Mouse (Mus musculus) heart, adult 2 months (tissue): ENCODE results near the gene Trem1. TPM values are rescaled to one million over a fixed set of nuclear protein-coding genes. Genes with fewer than 3 reads are reported as not detected.

ENCODE experiments used
- DNase-seq, 2 experiments: peaks; one replicate each; pipeline ENCODE4 v3.0.0; 2021
- H3K27ac ChIP-seq: fragments of 200-600 bp; 2 replicates; pipeline ENCODE4 v1.8.1; 2022
- H3K27me3 ChIP-seq: fragments of 200-500 bp; 2 replicates; pipeline ENCODE4 v1.6.1; 2012; ENCODE audit warnings: mild to moderate bottlenecking, low read length, inconsistent platforms, mixed read lengths; ENCODE audit not compliant: control insufficient read depth, insufficient read depth
- H3K36me3 ChIP-seq: fragments of 200-500 bp; 2 replicates; pipeline ENCODE4 v1.6.1; 2012; ENCODE audit warnings: low read length, inconsistent platforms; ENCODE audit not compliant: control insufficient read depth, insufficient read depth
- H3K4me1 ChIP-seq: fragments of 200-500 bp; 2 replicates; pipeline ENCODE4 v1.6.1; 2011; ENCODE audit warnings: low read length; ENCODE audit not compliant: control insufficient read depth, insufficient read depth
- H3K4me3 ChIP-seq: fragments of 200-600 bp; 2 replicates; pipeline ENCODE4 v1.8.1; 2022
- H3K79me2 ChIP-seq: fragments of 200-500 bp; replicated peaks from 2 replicates; pipeline ENCODE4 v1.6.1; 2012; ENCODE audit warnings: mild to moderate bottlenecking, inconsistent platforms, low read length, moderate library complexity, mixed read lengths; ENCODE audit not compliant: control insufficient read depth, insufficient read depth
- H3K9ac ChIP-seq: fragments of 200-500 bp; 2 replicates; pipeline ENCODE4 v1.6.1; 2012; ENCODE audit warnings: low read depth, mild to moderate bottlenecking, control low read depth, inconsistent platforms, low read length, mixed read lengths
- CTCF ChIP-seq: fragments of 200-600 bp; IDR thresholded peaks from 2 replicates; pipeline ENCODE4 v1.8.1; 2022; ENCODE audit warnings: antibody characterized with exemption, mild to moderate bottlenecking, moderate library complexity
- EP300 ChIP-seq: fragments of 200-500 bp; IDR thresholded peaks from 2 replicates; pipeline ENCODE4 v1.6.1; 2011; ENCODE audit warnings: low read depth, low read length, control low read depth; ENCODE audit not compliant: insufficient read depth
- POLR2A ChIP-seq: fragments of 200-500 bp; IDR thresholded peaks from 2 replicates; pipeline ENCODE4 v1.6.1; 2011; ENCODE audit warnings: mild to moderate bottlenecking, low read depth, low read length, control low read depth; ENCODE audit not compliant: insufficient read depth
- WGBS: fragments of 180-500 bp; shearing (Covaris S2); methylation state at CpG from one replicate; pipeline ENCODE4 v1.1.7; 2018; 5-methylcytosine and 5-hydroxymethylcytosine counted together
- intact Hi-C: fragments of 180-260 bp; cut with DNase I; formaldehyde crosslinking; loops from one replicate; pipeline ENCODE4 v1.15.1; 2025
- polyA plus RNA-seq: library from polyadenylated mRNA; depleted of rRNA; stranded (reverse); fragments of >200 nt; gene quantifications from 2 replicates; pipeline ENCODE4 v1.2.3, GENCODE M21; 2012
- total RNA-seq, 2 experiments: library from RNA; stranded (reverse); gene quantifications; 2 replicates each; pipeline ENCODE4 v1.2.3; 2021

Gene Trem1
- total and polyA plus RNA-seq, 3 experiments = 0.10 TPM; not detected in 1

- intact Hi-C loops = no loop called here
- H3K9ac ChIP-seq = no peak overlapping the region
- no peaks in the 10 kb centered on the region for H3K27me3 ChIP-seq
- no peaks in the 10 kb centered on the region for H3K4me1 ChIP-seq
- H3K27ac ChIP-seq = no peak overlapping the region
- no peak for DNase-seq
- TF ChIP-seq EP300 (no peak), POLR2A (no peak), CTCF (no peak)
- no peaks in the 10 kb centered on the region for H3K79me2 ChIP-seq
- H3K36me3 ChIP-seq = no peaks in the 10 kb centered on the region
- H3K4me3 ChIP-seq = no peak overlapping the region
Measured at GRCm38 (mm10) chr17:48278381-48278780, 45.8 kb downstream of the Trem1 start.

GRCm38 (mm10) chr17:48279002-48279401 lies 46.4 kb downstream of the Trem1 start:
- no peaks in the 10 kb centered on the region for H3K79me2 ChIP-seq
- WGBS = 71% methylated on average over 4 of the region's 4 CpGs
- H3K27ac ChIP-seq = no peak overlapping the region
- no peak overlapping the region for H3K4me3 ChIP-seq
- no peaks in the 10 kb centered on the region for H3K4me1 ChIP-seq
- no peak for DNase-seq
- no peaks in the 10 kb centered on the region for H3K27me3 ChIP-seq
- TF ChIP-seq CTCF = no peak
- no peak for TF ChIP-seq EP300
- TF ChIP-seq POLR2A = no peak
- intact Hi-C loops = no loop called here
- no peaks in the 10 kb centered on the region for H3K36me3 ChIP-seq
- no peak overlapping the region for H3K9ac ChIP-seq

GRCm38 (mm10) chr17:48280943-48281738 lies 48.6 kb downstream of the Trem1 start:
- Histone ChIP-seq H3K4me3 (no peak overlapping the region), H3K27ac (no peak overlapping the region), H3K79me2 (no peaks in the 10 kb centered on the region), H3K36me3 (no peaks in the 10 kb centered on the region), H3K4me1 (no peaks in the 10 kb centered on the region), H3K27me3 (no peaks in the 10 kb centered on the region), H3K9ac (no peak overlapping the region)
- TF ChIP-seq EP300 (no peak), POLR2A (no peak), CTCF (no peak)
- intact Hi-C loops = no loop called here
- WGBS = 30% methylated on average over 18 of the region's 18 CpGs
- DNase-seq = no peak

- intact Hi-C loops = no loop called here
- Histone ChIP-seq H3K4me3 (no peak overlapping the region), H3K27me3 (no peaks in the 10 kb centered on the region), H3K36me3 (no peaks in the 10 kb centered on the region), H3K79me2 (no peaks in the 10 kb centered on the region), H3K9ac (no peak overlapping the region), H3K4me1 (no peaks in the 10 kb centered on the region), H3K27ac (no peak overlapping the region)
- WGBS = 17% methylated on average over 3 of the region's 3 CpGs
- no peak for TF ChIP-seq POLR2A
- no peak for TF ChIP-seq CTCF
- no peak for TF ChIP-seq EP300
- DNase-seq = no peak
Measured at GRCm38 (mm10) chr17:48281739-48282085, 49.1 kb downstream of the Trem1 start.

- Histone ChIP-seq H3K27me3 (no peaks in the 10 kb centered on the region), H3K9ac (no peak overlapping the region), H3K4me1 (no peaks in the 10 kb centered on the region), H3K36me3 (no peaks in the 10 kb centered on the region), H3K27ac (no peak overlapping the region), H3K4me3 (no peak overlapping the region), H3K79me2 (no peaks in the 10 kb centered on the region)
- no peak for TF ChIP-seq EP300
- TF ChIP-seq CTCF = peak; percentile 28
- WGBS = 36% methylated on average over 1 of the region's 1 CpGs
- intact Hi-C loops = no loop called here
- no peak for DNase-seq
Measured at GRCm38 (mm10) chr17:48286765-48287164, 54.2 kb downstream of the Trem1 start.

GRCm38 (mm10) chr17:48287276-48287675 lies 54.7 kb downstream of the Trem1 start:
- Histone ChIP-seq H3K79me2 (no peaks in the 10 kb centered on the region), H3K36me3 (no peaks in the 10 kb centered on the region), H3K4me1 (no peaks in the 10 kb centered on the region), H3K27me3 (no peaks in the 10 kb centered on the region), H3K9ac (no peak overlapping the region), H3K27ac (no peak overlapping the region), H3K4me3 (no peak overlapping the region)
- 57% methylated on average over 2 of the region's 2 CpGs for WGBS
- DNase-seq = no peak
- intact Hi-C loops = no loop called here
- peak; percentile 33 for TF ChIP-seq CTCF
- TF ChIP-seq EP300 = no peak
